Mouse (Mus musculus): ENCODE measurements at regions not wholly inside any gene's neighbourhood (a gene's known extent, or its start where the extent isn't known, plus 50 kb on each side); places are given as distances from the start of the nearest gene placed in this dataset.
"Not testable (repeated sequence)": the region's sequence is repeated elsewhere in the genome, so short reads cannot be mapped to it uniquely, and the experiment has no call there.

- WGBS, result 91% methylated on average over 2 of the region's 2 CpGs
- H3K9ac ChIP-seq; H3K9me3 ChIP-seq; H3K36me3 ChIP-seq; H3K4me1 ChIP-seq (replicated peaks); ATAC-seq (ENCODE audit: low read depth); H3K4me2 ChIP-seq; H3K4me3 ChIP-seq; H3K27me3 ChIP-seq; H3K27ac ChIP-seq (replicated peaks): not testable (repeated sequence)
Measured at GRCm38 (mm10) chr2:146732891-146733290, 122.8 kb upstream of the Kiz start.

GRCm38 (mm10) chr2:146744396-146744795, 111.3 kb upstream of the Kiz start:
- Histone ChIP-seq H3K36me3 (no peaks in the 10 kb centered on the region), H3K27ac (replicated peaks) (no peak overlapping the region)
- whole genome bisulfite sequencing, result 78% methylated on average over 2 of the region's 2 CpGs

GRCm38 (mm10) chr2:146745012-146745682, 110.5 kb upstream of the Kiz start:
- Histone ChIP-seq H3K27ac (replicated peaks) (peak overlapping the region; percentile 73), H3K36me3 (no peaks in the 10 kb centered on the region), H3K9me3 (no peaks in the 10 kb centered on the region), H3K4me2 (peak overlapping the region; percentile 46), H3K27me3 (no peaks in the 10 kb centered on the region), H3K4me3 (peak overlapping the region; percentile 9), H3K4me1 (replicated peaks) (peaks cover 11% of the 10 kb centered on the region), H3K9ac (peak overlapping the region; percentile 46)
- 65% methylated on average over 18 of the region's 18 CpGs for WGBS
- ATAC-seq (ENCODE audit: low read depth), result peak; percentile 45

More at GRCm38 (mm10) chr2:146744396-146744795, 111.3 kb upstream of the Kiz start:
- no peak for ATAC-seq (ENCODE audit: low read depth)
- no peaks in the 10 kb centered on the region for H3K27me3 ChIP-seq
- H3K4me2 ChIP-seq, result no peak overlapping the region
- H3K4me3 ChIP-seq, result no peak overlapping the region
- no peaks in the 10 kb centered on the region for H3K9me3 ChIP-seq
- H3K4me1 ChIP-seq (replicated peaks), result peaks cover 11% of the 10 kb centered on the region
- no peak overlapping the region for H3K9ac ChIP-seq

- H3K4me1 ChIP-seq (replicated peaks), result peaks cover 11% of the 10 kb centered on the region
- ATAC-seq (ENCODE audit: low read depth), result peak; percentile 93
- H3K4me3 ChIP-seq, result peak overlapping the region; percentile 9
- peak overlapping the region; percentile 73 for H3K27ac ChIP-seq (replicated peaks)
- H3K36me3 ChIP-seq, result no peaks in the 10 kb centered on the region
- peak overlapping the region; percentile 46 for H3K9ac ChIP-seq
- H3K4me2 ChIP-seq, result peak overlapping the region; percentile 46
- no peaks in the 10 kb centered on the region for H3K9me3 ChIP-seq
- H3K27me3 ChIP-seq, result no peaks in the 10 kb centered on the region
- 39% methylated on average over 12 of the region's 12 CpGs for WGBS
Measured at GRCm38 (mm10) chr2:146745683-146746047, 110.0 kb upstream of the Kiz start.

GRCm38 (mm10) chr2:146753988-146754387, 101.7 kb upstream of the Kiz start:
- Histone ChIP-seq H3K27ac (replicated peaks) (no peak overlapping the region), H3K4me1 (replicated peaks) (no peaks in the 10 kb centered on the region), H3K4me3 (no peak overlapping the region), H3K9ac (no peak overlapping the region), H3K4me2 (no peak overlapping the region), H3K36me3 (no peaks in the 10 kb centered on the region), H3K9me3 (no peaks in the 10 kb centered on the region), H3K27me3 (no peaks in the 10 kb centered on the region)
- ATAC-seq (ENCODE audit: low read depth), result no peak
- WGBS, result 33% methylated on average over 2 of the region's 2 CpGs

GRCm38 (mm10) chr2:146763522-146764144, 92.0 kb upstream of the Kiz start:
- H3K4me1 ChIP-seq (replicated peaks), result peaks cover 42% of the 10 kb centered on the region
- peak overlapping the region; percentile 32 for H3K4me2 ChIP-seq
- no peaks in the 10 kb centered on the region for H3K9me3 ChIP-seq
- peak; percentile 67 for ATAC-seq (ENCODE audit: low read depth)
- H3K27ac ChIP-seq (replicated peaks), result peak overlapping the region; percentile 54
- 26% methylated on average over 18 of the region's 18 CpGs for WGBS
- no peaks in the 10 kb centered on the region for H3K36me3 ChIP-seq
- no peak overlapping the region for H3K4me3 ChIP-seq
- peaks cover 7% of the 10 kb centered on the region; the same call in 1 of the 2 replicates for H3K27me3 ChIP-seq
- 0 out of 2 replicates have a peak overlapping the region, but pooled peaks have one; percentile 23 for H3K9ac ChIP-seq

- H3K4me3 ChIP-seq, result no peak overlapping the region
- H3K27me3 ChIP-seq, result peaks cover 7% of the 10 kb centered on the region; the same call in 1 of the 2 replicates
- H3K27ac ChIP-seq (replicated peaks), result peak overlapping the region; percentile 54; the same call in 1 of the 2 replicates
- H3K9me3 ChIP-seq, result no peaks in the 10 kb centered on the region
- no peak overlapping the region for H3K4me2 ChIP-seq
- no peak overlapping the region for H3K9ac ChIP-seq
- H3K4me1 ChIP-seq (replicated peaks), result peaks cover 42% of the 10 kb centered on the region
- WGBS, result 39% methylated on average over 12 of the region's 12 CpGs
- no peaks in the 10 kb centered on the region for H3K36me3 ChIP-seq
- ATAC-seq (ENCODE audit: low read depth), result no peak
Measured at GRCm38 (mm10) chr2:146764313-146765255, 91.1 kb upstream of the Kiz start.

GRCm38 (mm10) chr2:146774876-146775275, 80.8 kb upstream of the Kiz start:
- no peaks in the 10 kb centered on the region for H3K9me3 ChIP-seq
- H3K9ac ChIP-seq, result no peak overlapping the region
- ATAC-seq (ENCODE audit: low read depth), result no peak
- no peak overlapping the region for H3K27ac ChIP-seq (replicated peaks)
- 37% methylated on average over 2 of the region's 2 CpGs for WGBS
- no peak overlapping the region for H3K4me3 ChIP-seq
- H3K4me1 ChIP-seq (replicated peaks), result no peaks in the 10 kb centered on the region
- H3K36me3 ChIP-seq, result no peaks in the 10 kb centered on the region
- no peaks in the 10 kb centered on the region for H3K27me3 ChIP-seq
- H3K4me2 ChIP-seq, result no peak overlapping the region

- WGBS, result 13% methylated on average over 11 of the region's 11 CpGs
- peak overlapping the region; percentile 54; the same call in 1 of the 2 replicates for H3K9ac ChIP-seq
- H3K4me2 ChIP-seq, result peak overlapping the region; percentile 35
- H3K36me3 ChIP-seq, result no peaks in the 10 kb centered on the region
- peak; percentile 79 for ATAC-seq (ENCODE audit: low read depth)
- H3K9me3 ChIP-seq, result no peaks in the 10 kb centered on the region
- H3K4me3 ChIP-seq, result no peak overlapping the region
- peaks cover 19% of the 10 kb centered on the region for H3K4me1 ChIP-seq (replicated peaks)
- peak overlapping the region; percentile 49 for H3K27ac ChIP-seq (replicated peaks)
- H3K27me3 ChIP-seq, result no peaks in the 10 kb centered on the region
Measured at GRCm38 (mm10) chr2:146787132-146787810, 68.4 kb upstream of the Kiz start.

- H3K4me2 ChIP-seq, result peak overlapping the region; percentile 35; the same call in 1 of the 2 replicates
- 52% methylated on average over 5 of the region's 5 CpGs for WGBS
- no peak overlapping the region for H3K4me3 ChIP-seq
- H3K36me3 ChIP-seq, result no peaks in the 10 kb centered on the region
- no peaks in the 10 kb centered on the region for H3K9me3 ChIP-seq
- peak; percentile 63 for ATAC-seq (ENCODE audit: low read depth)
- no peaks in the 10 kb centered on the region for H3K27me3 ChIP-seq
- H3K27ac ChIP-seq (replicated peaks), result peak overlapping the region; percentile 49
- H3K4me1 ChIP-seq (replicated peaks), result peaks cover 19% of the 10 kb centered on the region
- H3K9ac ChIP-seq, result 0 out of 2 replicates have a peak overlapping the region, but pooled peaks have one; percentile 54
Measured at GRCm38 (mm10) chr2:146787811-146788455, 67.7 kb upstream of the Kiz start.

- 82% methylated on average over 6 of the region's 6 CpGs for WGBS
- no peak overlapping the region for H3K4me2 ChIP-seq
- no peaks in the 10 kb centered on the region for H3K36me3 ChIP-seq
- H3K9ac ChIP-seq, result no peak overlapping the region
- no peak overlapping the region for H3K4me3 ChIP-seq
- no peaks in the 10 kb centered on the region for H3K27me3 ChIP-seq
- H3K9me3 ChIP-seq, result peaks cover 7% of the 10 kb centered on the region; the same call in 1 of the 2 replicates
- H3K27ac ChIP-seq (replicated peaks), result no peak overlapping the region
- ATAC-seq (ENCODE audit: low read depth), result no peak
- H3K4me1 ChIP-seq (replicated peaks), result peaks cover 5% of the 10 kb centered on the region
Measured at GRCm38 (mm10) chr2:146792844-146793420, 62.7 kb upstream of the Kiz start.
